Mouse (Mus musculus) thymus, adult 2 months (tissue): Measurements from ENCODE around the gene Cadm4. TPM values are rescaled to one million over a fixed set of nuclear protein-coding genes. Genes with fewer than 3 reads are reported as not detected.

Experiments
- DNase-seq: peaks from one replicate; pipeline ENCODE4 v3.0.0; 2021
- H3K27ac ChIP-seq: fragments of 200-500 bp; 2 replicates; pipeline ENCODE4 v1.5.1; 2012; ENCODE audit warnings: low read length, control low read depth; ENCODE audit not compliant: control insufficient read depth, insufficient read depth
- H3K27me3 ChIP-seq: fragments of 200-500 bp; 2 replicates; pipeline ENCODE4 v1.6.1; 2012; ENCODE audit warnings: mild to moderate bottlenecking, low read length, moderate library complexity, mixed read lengths; ENCODE audit not compliant: control insufficient read depth, insufficient read depth
- H3K36me3 ChIP-seq: fragments of 200-500 bp; 2 replicates; pipeline ENCODE4 v1.6.1; 2012; ENCODE audit warnings: mild to moderate bottlenecking, low read length, moderate library complexity; ENCODE audit not compliant: control insufficient read depth, insufficient read depth
- H3K4me1 ChIP-seq: fragments of 200-500 bp; replicated peaks from 2 replicates; pipeline ENCODE4 v1.6.1; 2012; ENCODE audit warnings: low read length; ENCODE audit not compliant: control insufficient read depth, insufficient read depth
- H3K4me3 ChIP-seq: fragments of 200-500 bp; 2 replicates; pipeline ENCODE4 v1.5.1; 2012; ENCODE audit warnings: mild to moderate bottlenecking, low read length, control low read depth, moderate library complexity; ENCODE audit not compliant: control insufficient read depth, insufficient read depth
- CTCF ChIP-seq: fragments of 200-500 bp; IDR thresholded peaks from 2 replicates; pipeline ENCODE4 v1.5.1; 2012; ENCODE audit warnings: mild to moderate bottlenecking, control low read depth, low read length, moderate library complexity, borderline replicate concordance; ENCODE audit not compliant: control insufficient read depth, poor library complexity, insufficient read depth; ENCODE audit errors: extremely low read depth
- POLR2A ChIP-seq: fragments of 200-500 bp; IDR thresholded peaks from 2 replicates; pipeline ENCODE4 v1.6.1; 2012; ENCODE audit warnings: mild to moderate bottlenecking, low read length, control low read depth, moderate library complexity; ENCODE audit not compliant: control insufficient read depth, poor library complexity, insufficient read depth; ENCODE audit errors: extremely low read depth
- WGBS: fragments of 180-500 bp; shearing (Covaris S2); methylation state at CpG from one replicate; pipeline ENCODE4 v1.1.7; 2018; 5-methylcytosine and 5-hydroxymethylcytosine counted together
- polyA plus RNA-seq: library from polyadenylated mRNA; depleted of rRNA; stranded (reverse); fragments of >200 nt; gene quantifications from 2 replicates; pipeline ENCODE4 v1.2.3, GENCODE M21; 2012

Cadm4 gene
- polyA plus RNA-seq, 1 experiment, result 6.4 TPM

- WGBS, result over 99% methylated on average over 28 of the region's 28 CpGs
- H3K27ac ChIP-seq, result no peak overlapping the region
- H3K4me3 ChIP-seq, result no peak overlapping the region
- H3K4me1 ChIP-seq, result peaks cover 21% of the 10 kb centered on the region
- no peak for TF ChIP-seq CTCF
- TF ChIP-seq POLR2A, result no peak
- DNase-seq, result no peak
- H3K27me3 ChIP-seq, result no peaks in the 10 kb centered on the region
- H3K36me3 ChIP-seq, result peaks cover 7% of the 10 kb centered on the region; the same call in 1 of the 2 replicates
These were observed 51.3 kb downstream of the Cadm4 start for GRCm38 (mm10) chr7:24533031-24533571.

GRCm38 (mm10) chr7:24533806-24534205, 52.0 kb downstream of the Cadm4 start:
- H3K4me3 ChIP-seq, result no peak overlapping the region
- H3K4me1 ChIP-seq, result peaks cover 21% of the 10 kb centered on the region
- TF ChIP-seq CTCF (no peak), POLR2A (no peak)
- H3K36me3 ChIP-seq, result peaks cover 7% of the 10 kb centered on the region; the same call in 1 of the 2 replicates
- no peak overlapping the region for H3K27ac ChIP-seq
- no peaks in the 10 kb centered on the region for H3K27me3 ChIP-seq
- DNase-seq, result no peak
- WGBS, result 96% methylated on average over 42 of the region's 42 CpGs

GRCm38 (mm10) chr7:24534301-24534700, 52.5 kb downstream of the Cadm4 start:
- 95% methylated on average over 19 of the region's 19 CpGs for WGBS

GRCm38 (mm10) chr7:24537081-24537480, 55.3 kb downstream of the Cadm4 start:
- TF ChIP-seq CTCF (no peak), POLR2A (no peak)
- DNase-seq, result no peak

More at GRCm38 (mm10) chr7:24534301-24534700, 52.5 kb downstream of the Cadm4 start:
- Histone ChIP-seq H3K27me3 (no peaks in the 10 kb centered on the region), H3K36me3 (peaks cover 7% of the 10 kb centered on the region; the same call in 1 of the 2 replicates), H3K4me3 (no peak overlapping the region), H3K4me1 (peaks cover 21% of the 10 kb centered on the region), H3K27ac (no peak overlapping the region)
- DNase-seq, result no peak
- TF ChIP-seq POLR2A, result no peak
- no peak for TF ChIP-seq CTCF

GRCm38 (mm10) chr7:24537591-24537990, 55.8 kb downstream of the Cadm4 start:
- Histone ChIP-seq H3K4me3 (no peak overlapping the region), H3K27ac (no peak overlapping the region), H3K27me3 (no peaks in the 10 kb centered on the region), H3K4me1 (no peaks in the 10 kb centered on the region), H3K36me3 (peaks cover 7% of the 10 kb centered on the region; the same call in 1 of the 2 replicates)
- DNase-seq, result no peak
- 80% methylated on average over 5 of the region's 5 CpGs for WGBS
- TF ChIP-seq POLR2A, result no peak
- no peak for TF ChIP-seq CTCF

More at GRCm38 (mm10) chr7:24537081-24537480, 55.3 kb downstream of the Cadm4 start:
- no peak overlapping the region for H3K4me3 ChIP-seq
- H3K27me3 ChIP-seq, result no peaks in the 10 kb centered on the region
- 93% methylated on average over 4 of the region's 4 CpGs for WGBS
- peaks cover 7% of the 10 kb centered on the region; the same call in 1 of the 2 replicates for H3K36me3 ChIP-seq
- H3K27ac ChIP-seq, result no peak overlapping the region
- H3K4me1 ChIP-seq, result peaks cover 3% of the 10 kb centered on the region; the same call in 1 of the 2 replicates

GRCm38 (mm10) chr7:24538154-24538553, 56.3 kb downstream of the Cadm4 start:
- no peak overlapping the region for H3K27ac ChIP-seq
- peaks cover 7% of the 10 kb centered on the region; the same call in 1 of the 2 replicates for H3K36me3 ChIP-seq
- no peak for TF ChIP-seq CTCF
- TF ChIP-seq POLR2A, result no peak
- no peak for DNase-seq
- H3K27me3 ChIP-seq, result no peaks in the 10 kb centered on the region
- no peaks in the 10 kb centered on the region for H3K4me1 ChIP-seq
- 58% methylated on average over 5 of the region's 5 CpGs for WGBS
- H3K4me3 ChIP-seq, result no peak overlapping the region

GRCm38 (mm10) chr7:24538701-24539100, 56.9 kb downstream of the Cadm4 start:
- Histone ChIP-seq H3K27me3 (no peaks in the 10 kb centered on the region), H3K36me3 (peaks cover 5% of the 10 kb centered on the region; the same call in 1 of the 2 replicates), H3K27ac (no peak overlapping the region), H3K4me1 (no peaks in the 10 kb centered on the region), H3K4me3 (no peak overlapping the region)
- TF ChIP-seq POLR2A, result no peak
- no peak for TF ChIP-seq CTCF
- 85% methylated on average over 5 of the region's 5 CpGs for WGBS
- no peak for DNase-seq
